Mouse (Mus musculus) frontal cortex, postnatal 25 days (tissue): ENCODE data around the gene Dcaf12.

Experiments
- DNase-seq, 2 experiments: peaks; one replicate each; pipeline ENCODE4 v3.0.0; 2022; ENCODE audit warnings: low spot score in 2 of 2

The Dcaf12 gene

DNA sequence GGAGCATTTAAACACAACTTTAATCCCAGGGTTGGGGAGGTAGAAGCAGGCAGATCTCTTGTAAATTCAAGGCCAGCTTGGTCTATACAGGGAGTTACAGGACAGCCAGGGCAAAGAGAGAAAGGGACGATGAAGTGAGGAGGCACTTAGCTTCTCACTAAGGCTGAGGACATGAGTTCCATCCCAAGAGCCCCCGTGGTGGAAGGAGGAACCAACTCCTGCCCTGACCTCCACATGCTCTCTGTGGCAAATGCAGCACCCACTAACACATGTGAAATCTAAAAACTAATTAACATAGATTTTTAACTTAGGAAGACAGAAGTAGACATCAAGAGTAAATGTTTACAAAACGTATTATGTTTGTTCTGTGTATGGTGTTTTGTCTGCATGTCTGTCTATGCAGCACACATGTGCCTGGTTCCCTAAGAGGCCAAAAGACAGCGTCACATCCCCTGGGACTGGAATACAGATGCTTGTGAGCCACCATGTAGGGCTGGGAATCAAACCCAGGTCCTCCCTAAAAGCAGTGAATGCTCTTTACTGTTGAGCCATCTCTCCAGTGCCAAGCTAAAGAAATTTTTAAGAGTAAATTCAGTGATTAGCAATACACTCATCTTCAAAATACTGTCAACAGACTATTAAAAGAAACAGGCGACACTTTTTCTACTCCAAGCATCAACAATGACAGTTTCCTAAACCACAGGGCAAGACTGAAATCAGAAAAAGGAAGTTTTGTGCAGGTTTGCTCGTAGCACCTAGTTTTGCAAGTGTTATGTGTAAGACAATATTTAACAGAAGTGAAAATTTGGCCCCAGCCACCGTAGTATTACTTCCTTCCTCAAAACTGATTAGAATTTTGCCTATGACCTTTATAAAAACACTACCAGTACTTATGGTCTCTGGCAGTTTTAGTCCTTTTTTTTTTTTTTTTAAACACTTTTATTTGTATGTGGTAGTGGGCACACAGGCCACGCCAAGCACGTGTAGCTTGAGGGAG, 3.8 kb downstream of the Dcaf12 start:
- DNase-seq: no peak

DNA sequence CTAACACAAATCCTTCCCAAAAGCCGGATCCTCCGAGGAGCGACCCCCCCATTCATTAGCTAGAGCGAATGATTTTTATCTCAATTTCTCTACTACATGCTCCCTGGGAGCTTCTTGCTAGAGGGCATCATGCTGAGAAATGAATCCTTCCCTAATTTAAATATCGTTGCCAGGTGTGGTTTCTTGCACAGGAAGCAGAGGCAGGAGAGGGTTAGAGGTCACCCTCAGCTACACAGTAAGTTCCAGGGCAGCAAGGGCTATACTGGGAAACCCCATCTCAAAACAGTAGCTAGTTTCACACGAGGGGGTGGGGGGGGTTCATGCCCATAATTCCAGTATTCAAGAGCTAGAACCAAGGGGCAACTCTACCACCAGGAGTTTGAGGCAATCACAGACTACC, 7.3 kb downstream of the Dcaf12 start:
- DNase-seq: no peak

DNA sequence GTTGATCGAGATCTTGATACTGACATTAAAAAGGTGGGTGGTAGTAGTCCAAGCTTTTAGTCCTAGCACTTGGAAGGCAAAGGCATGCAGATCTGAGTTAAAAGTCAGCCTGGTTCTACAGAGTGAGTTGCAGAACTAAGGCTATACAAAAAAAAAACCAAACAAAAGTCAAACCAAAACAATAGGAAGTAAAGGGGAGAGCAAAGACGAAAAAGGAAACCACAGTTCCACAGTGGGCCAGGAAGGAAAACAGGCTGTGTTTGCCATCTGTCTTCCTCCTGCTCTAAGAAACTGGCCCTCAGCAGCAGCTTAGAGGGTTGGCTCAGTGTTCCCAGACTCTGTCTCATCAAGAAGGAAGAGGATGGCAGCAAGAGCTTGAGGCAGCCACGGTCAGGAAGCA, 10.4 kb downstream of the Dcaf12 start:
- no peak for DNase-seq

DNA sequence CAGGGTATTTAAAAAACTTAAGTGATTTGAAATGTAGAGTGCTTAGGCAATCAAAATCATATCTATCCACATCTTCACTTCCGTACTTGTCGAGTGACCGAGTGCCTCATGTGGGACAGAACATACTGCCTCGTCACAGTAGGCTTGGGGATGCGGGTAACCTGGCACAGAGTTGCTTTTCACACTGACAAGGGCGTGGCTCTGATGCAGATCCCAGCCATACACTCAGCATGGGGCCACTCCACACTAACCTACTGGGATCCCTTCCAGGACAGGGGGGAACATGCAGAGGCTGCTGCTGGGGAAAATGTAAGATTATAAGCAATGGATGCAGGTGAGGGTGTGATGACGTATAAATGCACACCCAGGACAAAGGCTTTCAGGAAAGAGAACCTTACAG, 11.0 kb downstream of the Dcaf12 start:
- DNase-seq: no peak

DNA sequence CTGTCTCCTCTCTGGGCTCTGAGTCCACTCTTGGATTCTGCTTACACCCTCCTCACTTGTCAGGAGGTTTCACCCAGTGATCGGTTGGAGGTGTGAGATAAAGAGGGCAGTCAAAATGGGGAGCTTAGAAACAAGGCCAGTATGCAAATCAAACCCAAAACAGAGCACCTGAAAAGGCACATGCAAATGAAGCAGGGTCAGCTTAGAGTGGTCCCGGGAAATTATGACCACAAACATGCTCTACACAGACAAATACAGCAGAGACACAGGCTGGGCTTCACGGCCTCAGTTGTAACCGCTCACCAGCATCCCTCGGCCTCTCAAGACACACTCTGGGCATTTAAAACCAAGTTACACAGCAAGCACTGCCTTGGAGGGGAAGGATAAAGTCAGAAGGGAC, 15.7 kb downstream of the Dcaf12 start:
- DNase-seq: no peak

DNA sequence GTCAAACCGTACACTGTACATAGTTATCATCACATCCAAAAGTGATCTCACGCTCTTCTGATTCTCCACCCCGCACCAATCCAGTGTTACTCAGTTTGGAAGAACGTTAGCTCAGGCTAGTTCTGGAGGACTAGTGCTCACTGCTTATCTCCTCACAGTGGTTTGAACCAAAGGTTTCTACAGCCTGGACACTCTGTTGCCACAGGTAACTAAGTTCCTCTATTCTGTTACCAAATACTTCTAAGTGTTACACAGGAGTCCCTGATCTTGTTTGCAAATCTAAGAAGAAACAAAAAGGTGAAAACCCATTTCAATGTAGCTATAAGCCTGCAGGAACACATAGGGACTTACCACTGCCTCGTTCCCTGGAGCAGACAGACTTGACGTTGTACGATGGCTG, 18.7 kb downstream of the Dcaf12 start:
- no peak for DNase-seq

DNA sequence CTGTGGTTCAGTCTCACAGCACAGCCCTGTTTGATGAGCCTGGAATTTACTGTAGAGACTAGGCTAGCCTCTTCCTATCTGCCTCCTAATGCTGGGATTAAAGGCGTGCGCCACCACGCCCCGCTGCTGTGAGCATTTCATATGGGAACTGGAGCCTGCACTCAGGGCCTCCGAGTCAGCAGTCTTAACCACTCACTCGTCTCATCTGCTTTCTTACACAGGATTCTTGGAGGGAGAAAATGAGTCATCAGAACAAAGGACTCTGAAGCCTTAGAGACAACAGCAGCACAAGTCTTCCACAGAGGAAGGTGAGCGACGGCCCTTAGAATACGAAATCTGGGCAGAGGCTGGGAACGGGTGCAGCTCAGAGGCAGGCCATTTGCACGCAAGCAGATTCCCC, 19.2 kb downstream of the Dcaf12 start:
- no peak for DNase-seq

DNA sequence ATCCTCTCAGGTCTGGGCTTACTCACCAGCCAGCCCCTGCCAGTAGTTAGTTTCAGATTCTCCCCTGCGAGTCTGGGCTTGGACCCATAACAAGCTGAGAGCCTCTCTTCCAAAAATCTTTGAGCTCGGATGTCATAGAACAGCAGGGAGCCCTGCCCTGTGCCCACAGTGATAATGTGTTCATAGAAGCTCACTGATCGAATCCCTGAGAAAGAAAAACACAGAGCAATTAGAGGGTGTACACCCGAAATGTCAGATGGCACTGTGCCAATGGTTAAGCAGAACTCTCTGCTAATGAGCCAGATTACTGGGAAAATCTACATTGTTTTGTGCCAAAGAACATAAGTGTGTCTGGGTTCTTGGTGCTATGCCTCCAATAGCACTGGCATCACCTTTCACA, 20.8 kb downstream of the Dcaf12 start:
- no peak for DNase-seq

DNA sequence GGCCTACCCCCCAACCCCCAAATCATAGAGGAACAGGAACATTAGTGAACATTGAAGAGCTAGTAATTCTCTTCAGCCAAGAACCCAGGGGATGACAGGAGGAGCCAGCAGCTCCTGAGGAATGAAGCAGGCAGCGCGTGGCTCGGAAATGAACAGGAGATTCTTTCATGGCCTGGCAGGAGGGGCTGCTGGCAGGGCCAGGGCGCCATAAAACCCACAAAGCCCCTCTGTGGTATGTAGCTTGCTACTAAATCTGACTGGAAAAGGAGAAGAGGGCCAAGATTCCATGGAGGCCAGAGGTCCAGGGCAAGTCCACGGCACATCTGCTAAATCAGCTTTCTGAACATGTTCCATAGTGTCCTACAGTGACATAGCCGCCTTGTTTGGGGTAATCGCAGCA, 24.9 kb downstream of the Dcaf12 start:
- DNase-seq: no peak

DNA sequence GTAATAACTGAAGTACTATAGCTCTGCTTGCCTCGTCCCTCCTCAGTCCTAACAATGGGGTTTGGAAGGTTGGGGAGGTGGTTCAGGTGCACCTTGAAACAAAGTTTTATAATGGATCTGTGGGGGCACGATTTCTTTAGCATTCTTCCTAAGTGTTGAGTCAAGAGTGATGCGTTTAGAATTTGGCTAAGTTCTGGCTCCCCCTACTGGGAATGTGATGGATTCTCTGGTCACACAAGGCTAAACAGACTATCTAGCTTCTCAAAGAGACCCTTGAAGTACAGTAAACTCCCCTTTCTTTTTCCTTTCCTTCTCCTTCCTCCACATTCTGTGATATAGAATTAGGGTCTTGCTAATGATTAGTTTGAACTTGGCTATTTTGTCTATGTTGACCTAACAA, 28.3 kb downstream of the Dcaf12 start:
- DNase-seq: no peak

DNA sequence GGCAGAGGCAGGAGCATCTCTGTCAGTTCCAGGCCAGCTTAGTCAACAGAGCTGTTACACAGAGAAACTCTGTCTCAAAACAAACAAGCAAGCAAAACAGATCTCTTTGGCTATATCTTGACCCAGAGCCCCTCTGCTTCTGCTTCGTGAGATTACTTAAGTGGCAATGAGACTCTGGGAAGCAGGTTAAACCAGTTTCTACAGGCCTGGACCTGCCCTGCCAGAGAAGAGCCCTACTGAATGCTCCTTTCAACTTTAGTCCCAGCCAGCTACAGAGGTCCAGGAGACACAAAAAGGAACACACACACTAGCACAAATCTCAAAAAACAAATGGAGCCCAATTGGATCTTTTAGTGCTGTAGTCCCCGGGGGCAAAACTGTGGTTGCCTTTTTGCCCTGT, 30.6 kb downstream of the Dcaf12 start:
- no peak for DNase-seq

DNA sequence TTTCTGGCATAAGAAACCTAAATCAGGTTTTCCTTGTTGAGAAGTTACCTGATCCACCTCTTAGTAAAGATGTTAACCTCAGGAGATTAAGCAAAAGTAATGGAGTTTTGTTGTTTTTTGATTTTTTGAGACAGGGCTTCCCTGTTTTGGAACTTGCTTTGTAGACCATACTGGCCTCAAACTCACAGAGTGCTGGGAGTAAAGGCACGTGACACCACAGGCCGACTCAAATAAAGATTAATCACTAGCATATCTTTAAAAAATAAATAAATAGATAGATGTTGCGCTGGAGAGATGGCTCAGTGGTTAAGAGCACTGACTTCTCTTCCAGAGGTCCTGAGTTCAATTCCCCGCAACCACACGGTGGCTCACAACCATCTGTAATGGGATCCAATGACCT, 38.8 kb downstream of the Dcaf12 start:
- DNase-seq: no peak

DNA sequence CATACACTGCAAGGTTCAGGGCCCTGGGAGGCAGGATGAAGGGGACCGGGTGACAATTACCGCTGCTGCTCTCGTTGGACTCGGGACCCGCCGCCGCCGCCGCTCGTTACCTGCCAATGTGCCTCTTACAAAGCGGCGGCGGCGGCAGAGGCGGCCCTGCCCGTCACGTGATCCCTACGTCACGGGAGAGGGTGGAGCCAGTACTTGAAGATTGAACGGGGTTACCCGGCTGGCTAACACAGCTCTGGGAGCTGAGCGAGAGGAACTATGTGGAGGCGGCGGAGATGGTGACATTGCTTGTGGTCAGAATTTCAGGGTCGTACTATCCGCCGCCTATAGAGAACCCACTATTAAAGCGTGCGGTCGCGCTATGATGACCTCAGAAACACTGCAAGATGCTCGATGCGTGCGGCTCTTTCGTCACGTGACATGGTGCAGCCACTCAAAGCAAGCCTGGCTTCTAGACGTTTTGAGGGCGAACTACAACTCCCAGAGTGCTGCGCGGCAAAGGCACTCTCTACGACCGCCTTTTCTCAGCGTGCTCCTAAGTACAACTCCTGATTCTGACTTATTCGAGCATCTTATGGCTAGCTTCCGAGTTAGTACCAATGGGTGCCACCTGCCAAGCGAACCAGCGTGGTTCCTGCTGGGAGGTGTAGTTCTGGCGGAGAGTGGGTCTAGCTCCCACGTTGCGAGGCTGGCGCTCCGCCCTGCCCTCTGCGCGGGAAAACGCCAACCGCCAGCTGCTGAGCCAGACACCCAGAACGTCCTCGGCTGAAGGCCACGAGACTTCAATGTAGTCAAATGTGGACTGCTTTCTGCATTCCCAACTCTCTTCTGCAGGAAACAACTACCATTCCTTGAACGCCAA, 39.5 kb downstream of the Dcaf12 start, which contains the start of gene Ubap2:
Gene Ubap2 (minus strand): TSS at position 165 of the 871 bp plus-strand sequence.
- peak; percentile 96 to 98 for DNase-seq

DNA sequence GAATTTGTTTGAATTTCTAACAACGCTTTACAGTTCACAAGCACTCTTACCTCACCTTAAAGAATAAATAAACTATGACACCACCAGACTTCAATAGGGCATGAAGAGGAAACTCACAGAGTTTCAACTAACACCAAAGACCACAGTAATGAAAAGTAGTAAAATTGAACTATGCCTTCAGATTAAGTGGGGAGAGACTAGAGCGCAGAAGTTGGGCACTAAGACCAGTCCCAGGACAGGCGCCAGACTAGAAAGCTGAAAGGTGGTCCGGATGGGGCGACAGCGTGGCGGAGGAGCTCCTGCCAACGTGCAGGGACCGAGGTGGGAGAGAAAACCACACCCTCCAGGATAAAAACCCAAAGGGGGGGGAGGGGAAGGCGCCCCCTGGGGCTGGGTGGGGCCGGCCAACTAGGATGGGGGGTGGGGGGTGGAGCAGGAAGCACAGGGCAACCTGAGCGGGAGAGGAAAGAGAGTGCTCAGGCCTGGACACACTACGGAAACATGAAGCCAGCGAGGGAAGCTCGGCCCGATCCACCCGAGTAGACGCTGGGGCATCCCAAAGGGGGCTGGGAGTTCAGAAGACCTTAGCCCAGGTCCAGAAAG, 40.2 kb downstream of the Dcaf12 start:
- no peak for DNase-seq

DNA sequence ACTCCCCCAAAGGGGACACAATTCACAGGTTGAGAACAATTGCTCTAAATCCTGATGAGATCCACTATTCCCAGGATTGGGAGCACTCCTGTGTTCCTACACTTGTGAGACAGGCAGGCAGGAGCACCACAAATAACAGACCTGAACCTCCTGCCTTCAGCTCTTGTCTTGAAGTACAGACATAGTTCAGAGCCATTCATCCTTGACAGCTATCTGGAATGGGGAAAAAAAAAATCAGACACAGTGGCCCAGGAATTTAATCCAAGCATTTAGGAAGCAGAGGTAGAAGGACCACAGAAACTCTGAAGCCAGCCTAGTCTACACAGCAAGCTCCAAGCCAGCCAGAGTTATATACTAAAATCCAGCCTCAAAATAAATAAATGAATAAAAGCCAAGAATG, 46.6 kb downstream of the Dcaf12 start:
- no peak for DNase-seq

DNA sequence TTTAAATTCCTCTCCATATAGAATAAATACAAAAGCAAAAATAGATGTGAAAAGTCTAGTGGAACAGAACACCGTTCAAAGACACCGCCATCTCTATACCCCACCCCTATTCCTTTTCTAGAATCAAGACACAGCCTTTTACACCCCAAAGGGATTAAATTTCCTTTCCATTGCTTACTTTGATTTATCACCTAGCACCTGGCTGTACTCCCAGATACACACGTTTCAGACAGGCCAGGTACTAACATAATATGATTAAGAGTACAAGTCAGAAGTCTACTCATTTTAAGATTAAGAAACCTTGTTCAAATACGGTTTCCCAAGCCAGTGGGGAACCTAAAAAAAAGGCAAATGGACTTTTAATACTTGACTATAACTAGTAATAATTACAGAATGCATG, 48.3 kb downstream of the Dcaf12 start:
- no peak for DNase-seq

DNA sequence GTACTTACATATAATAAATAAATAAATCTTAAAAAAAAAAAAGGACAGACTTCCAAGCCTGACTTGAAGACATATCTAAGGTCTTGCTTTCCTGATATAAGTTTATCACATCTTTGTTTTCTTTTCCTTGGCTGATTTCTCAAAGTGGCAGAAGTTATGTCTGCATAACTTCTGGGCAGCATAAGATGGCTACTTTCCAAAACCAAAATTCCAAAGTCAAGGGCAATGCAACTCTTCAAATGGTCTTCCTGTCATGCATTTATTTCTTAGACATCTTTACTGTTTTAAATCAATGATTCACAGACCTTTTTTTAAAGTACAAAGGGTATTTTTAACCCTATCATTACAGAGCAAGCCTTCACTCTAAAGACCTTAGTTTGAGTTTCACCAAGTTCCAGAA, 54.0 kb downstream of the Dcaf12 start:
- no peak for DNase-seq

DNA sequence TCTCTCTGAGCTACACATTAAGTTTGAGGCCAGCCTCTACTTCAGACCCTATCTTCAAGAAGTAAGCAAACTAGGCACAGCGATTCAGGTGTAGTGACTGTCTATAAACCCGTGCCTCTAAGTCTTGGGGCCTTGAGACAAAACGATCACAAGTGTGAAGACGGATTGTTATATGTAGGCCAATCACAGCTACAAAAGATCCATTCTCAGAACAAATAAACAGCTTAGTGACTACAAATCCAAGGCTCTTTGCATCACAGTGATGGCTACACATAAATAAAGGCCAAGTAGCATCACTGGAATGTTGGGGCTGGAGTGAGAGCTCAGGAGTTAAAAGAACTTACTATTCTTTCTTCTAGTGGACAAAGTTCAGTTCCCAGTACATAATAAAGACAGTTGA, 55.7 kb downstream of the Dcaf12 start:
- no peak for DNase-seq

DNA sequence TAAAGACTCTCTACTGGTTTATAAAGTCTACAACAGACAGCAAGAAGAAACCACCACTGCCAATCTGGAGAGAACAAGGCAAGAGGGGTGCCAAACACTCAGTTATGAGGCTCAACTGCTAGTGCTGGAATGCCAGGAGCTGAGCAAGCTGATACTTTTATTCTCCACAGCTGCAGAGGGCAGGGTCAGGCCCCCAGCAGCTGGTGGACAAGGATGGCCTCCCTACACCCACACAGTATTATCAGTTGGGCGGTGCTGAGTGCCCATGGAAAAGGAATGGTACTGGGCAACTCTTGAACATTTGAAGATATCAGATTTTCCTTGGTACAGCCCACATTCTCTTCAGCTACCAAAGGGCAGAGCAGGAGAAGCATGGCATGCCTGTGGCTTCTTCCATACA, 56.9 kb downstream of the Dcaf12 start:
- no peak for DNase-seq

DNA sequence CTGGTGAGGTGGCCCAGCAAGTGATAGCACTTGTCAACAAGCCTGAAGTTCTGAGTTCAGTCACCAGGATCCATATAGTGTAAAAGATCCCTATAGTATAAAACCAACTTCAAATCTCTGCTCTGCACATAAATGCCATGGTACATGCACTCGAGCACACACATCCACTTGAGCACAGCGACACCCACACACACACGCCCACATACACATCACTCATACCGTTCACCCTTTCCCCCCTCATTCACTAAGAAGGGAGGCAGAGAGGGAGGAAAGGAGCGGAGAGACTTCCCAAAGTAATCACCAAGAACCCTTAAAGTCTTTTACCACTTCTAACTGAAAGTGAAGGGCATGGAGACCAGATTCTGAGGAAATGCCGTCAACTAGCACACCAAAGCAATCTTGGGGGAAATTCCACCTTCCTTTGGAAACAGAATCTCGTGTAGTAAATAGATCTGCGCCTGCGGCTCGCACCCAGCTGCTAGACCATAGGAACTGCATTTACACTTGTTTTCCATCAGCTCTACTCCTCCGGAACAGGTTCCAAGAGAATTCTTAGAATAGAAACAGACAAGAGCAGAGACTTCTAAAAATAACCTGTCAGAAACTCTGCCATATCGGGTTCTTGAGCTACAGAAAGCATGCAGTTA, 59.0 kb downstream of the Dcaf12 start:
- DNase-seq: peak; percentile 5 to 9

DNA sequence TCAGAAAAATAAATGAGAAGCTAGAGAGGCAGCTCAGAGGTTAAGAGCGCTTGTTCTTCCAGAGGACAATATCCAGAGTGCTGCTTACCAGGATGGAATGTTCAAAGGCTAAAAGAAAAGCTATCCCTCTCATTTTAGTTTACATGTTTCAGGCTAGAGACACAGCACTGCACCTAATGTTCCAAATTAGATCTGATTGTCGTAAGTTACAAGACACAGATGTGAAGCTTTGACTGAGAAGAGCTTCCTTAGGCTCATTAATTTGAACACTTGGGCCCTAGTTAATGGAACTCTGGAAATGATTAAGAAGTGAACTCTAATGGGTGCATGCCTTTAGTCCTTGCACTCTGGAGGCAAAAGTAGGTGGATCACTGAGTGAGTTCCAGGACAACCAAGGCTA, 60.9 kb downstream of the Dcaf12 start:
- no peak for DNase-seq

DNA sequence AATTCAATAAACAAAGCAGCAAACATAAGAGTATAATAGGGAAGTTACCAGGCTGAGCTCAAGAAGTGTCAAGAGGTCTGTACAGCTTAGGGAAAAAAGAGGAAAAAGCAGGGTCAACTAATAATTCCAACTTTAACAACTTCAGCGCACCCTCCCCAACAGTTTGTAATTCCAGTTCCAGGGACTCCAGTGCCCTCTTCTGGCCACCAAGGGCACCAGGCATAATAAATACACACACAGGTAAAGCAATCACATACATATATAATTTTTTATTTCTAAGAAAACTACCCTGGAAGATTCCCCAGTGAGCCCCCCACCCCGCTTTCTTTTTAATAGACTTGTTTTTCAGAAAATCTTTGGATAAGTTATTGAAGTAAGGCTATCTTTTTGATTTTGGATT, 69.3 kb downstream of the Dcaf12 start:
- DNase-seq: no peak
